Mouse (Mus musculus): ENCODE measurements around the gene Dusp18. TPM values are rescaled to one million over a fixed set of nuclear protein-coding genes. Genes with fewer than 3 reads are reported as not detected.

Dusp18 gene
- polyA plus RNA-seq, 1 experiment from 2014 or later = 30.5 TPM

GRCm38 (mm10) chr11:3878660-3879059 is 16.4 kb upstream of the Dusp18 start:
- Histone ChIP-seq H3K4me1 (ENCODE audit: control insufficient read depth, insufficient read depth, low read depth, low read length) (no peaks in the 10 kb centered on the region), H3K9me3 (ENCODE audit: control insufficient read depth, low read length) (no peaks in the 10 kb centered on the region), H3K27me3 (replicated peaks; ENCODE audit: control insufficient read depth, insufficient read depth, low read length) (no peaks in the 10 kb centered on the region), H3K4me2 (ENCODE audit: low read length) (no peak overlapping the region), H3K9ac (ENCODE audit: low read depth, low read length) (no peak overlapping the region), H3K36me3 (ENCODE audit: control insufficient read depth, insufficient read depth, low read length) (no peaks in the 10 kb centered on the region), H3K4me3 (ENCODE audit: low read length) (no peak overlapping the region), H3K27ac (ENCODE audit: low read depth, low read length) (no peak overlapping the region)
- WGBS = 74% methylated on average over 7 of the region's 7 CpGs
- no peak for ATAC-seq

- ATAC-seq = no peak
- H3K36me3 ChIP-seq (ENCODE audit: control insufficient read depth, insufficient read depth, low read length) = no peaks in the 10 kb centered on the region
- H3K27me3 ChIP-seq (replicated peaks; ENCODE audit: control insufficient read depth, insufficient read depth, low read length) = no peaks in the 10 kb centered on the region
- 41% methylated on average over 2 of the region's 2 CpGs for whole genome bisulfite sequencing
- no peaks in the 10 kb centered on the region for H3K4me1 ChIP-seq (ENCODE audit: control insufficient read depth, insufficient read depth, low read depth, low read length)
- H3K9me3 ChIP-seq (ENCODE audit: control insufficient read depth, low read length) = no peaks in the 10 kb centered on the region
- H3K4me3 ChIP-seq (ENCODE audit: low read length) = no peak overlapping the region
- no peak overlapping the region for H3K9ac ChIP-seq (ENCODE audit: low read depth, low read length)
- H3K27ac ChIP-seq (ENCODE audit: low read depth, low read length) = no peak overlapping the region
- no peak overlapping the region for H3K4me2 ChIP-seq (ENCODE audit: low read length)
These were observed 15.2 kb upstream of the Dusp18 start for GRCm38 (mm10) chr11:3879836-3880235.

GRCm38 (mm10) chr11:3883711-3884110 is 11.3 kb upstream of the Dusp18 start:
- 93% methylated on average over 3 of the region's 3 CpGs for WGBS
- H3K4me2 ChIP-seq (ENCODE audit: low read length) = no peak overlapping the region
- no peaks in the 10 kb centered on the region for H3K36me3 ChIP-seq (ENCODE audit: control insufficient read depth, insufficient read depth, low read length)
- H3K4me1 ChIP-seq (ENCODE audit: control insufficient read depth, insufficient read depth, low read depth, low read length) = no peaks in the 10 kb centered on the region
- no peak overlapping the region for H3K9ac ChIP-seq (ENCODE audit: low read depth, low read length)
- H3K4me3 ChIP-seq (ENCODE audit: low read length) = no peak overlapping the region
- no peaks in the 10 kb centered on the region for H3K9me3 ChIP-seq (ENCODE audit: control insufficient read depth, low read length)
- no peak for ATAC-seq
- H3K27me3 ChIP-seq (replicated peaks; ENCODE audit: control insufficient read depth, insufficient read depth, low read length) = no peaks in the 10 kb centered on the region
- no peak overlapping the region for H3K27ac ChIP-seq (ENCODE audit: low read depth, low read length)

- H3K9ac ChIP-seq (ENCODE audit: low read depth, low read length) = no peak overlapping the region
- H3K4me2 ChIP-seq (ENCODE audit: low read length) = no peak overlapping the region
- WGBS = 70% methylated on average over 5 of the region's 5 CpGs
These were observed 7.7 kb upstream of the Dusp18 start for GRCm38 (mm10) chr11:3887331-3887730.

GRCm38 (mm10) chr11:3893970-3894369 is 1.1 kb upstream of the Dusp18 start:
- 80% methylated on average over 6 of the region's 6 CpGs for WGBS
- no peak overlapping the region for H3K27ac ChIP-seq (ENCODE audit: low read depth, low read length)
- no peak overlapping the region; the same call in 1 of the 2 replicates for H3K4me3 ChIP-seq (ENCODE audit: low read length)

More at GRCm38 (mm10) chr11:3887331-3887730, 7.7 kb upstream of the Dusp18 start:
- no peak overlapping the region for H3K27ac ChIP-seq (ENCODE audit: low read depth, low read length)
- ATAC-seq = no peak
- no peaks in the 10 kb centered on the region for H3K4me1 ChIP-seq (ENCODE audit: control insufficient read depth, insufficient read depth, low read depth, low read length)
- no peaks in the 10 kb centered on the region for H3K9me3 ChIP-seq (ENCODE audit: control insufficient read depth, low read length)
- no peak overlapping the region for H3K4me3 ChIP-seq (ENCODE audit: low read length)
- no peaks in the 10 kb centered on the region for H3K36me3 ChIP-seq (ENCODE audit: control insufficient read depth, insufficient read depth, low read length)
- H3K27me3 ChIP-seq (replicated peaks; ENCODE audit: control insufficient read depth, insufficient read depth, low read length) = no peaks in the 10 kb centered on the region

GRCm38 (mm10) chr11:3895458-3895857 is 418 bp downstream of the Dusp18 start:
- ATAC-seq = no peak
- Histone ChIP-seq H3K4me3 (ENCODE audit: low read length) (peak overlapping the region; percentile 57), H3K4me2 (ENCODE audit: low read length) (peak overlapping the region; percentile 71), H3K9ac (ENCODE audit: low read depth, low read length) (peak overlapping the region; percentile 65), H3K36me3 (ENCODE audit: control insufficient read depth, insufficient read depth, low read length) (peaks cover 6% of the 10 kb centered on the region), H3K9me3 (ENCODE audit: control insufficient read depth, low read length) (no peaks in the 10 kb centered on the region), H3K4me1 (ENCODE audit: control insufficient read depth, insufficient read depth, low read depth, low read length) (peaks cover 6% of the 10 kb centered on the region), H3K27ac (ENCODE audit: low read depth, low read length) (peak overlapping the region; percentile 68), H3K27me3 (replicated peaks; ENCODE audit: control insufficient read depth, insufficient read depth, low read length) (no peaks in the 10 kb centered on the region)
- WGBS = 3% methylated on average over 10 of the region's 10 CpGs

More at GRCm38 (mm10) chr11:3893970-3894369, 1.1 kb upstream of the Dusp18 start:
- Histone ChIP-seq H3K4me2 (ENCODE audit: low read length) (peak overlapping the region; percentile 71), H3K4me1 (ENCODE audit: control insufficient read depth, insufficient read depth, low read depth, low read length) (peaks cover 6% of the 10 kb centered on the region), H3K27me3 (replicated peaks; ENCODE audit: control insufficient read depth, insufficient read depth, low read length) (no peaks in the 10 kb centered on the region), H3K9ac (ENCODE audit: low read depth, low read length) (no peak overlapping the region), H3K36me3 (ENCODE audit: control insufficient read depth, insufficient read depth, low read length) (peaks cover 6% of the 10 kb centered on the region), H3K9me3 (ENCODE audit: control insufficient read depth, low read length) (no peaks in the 10 kb centered on the region)
- ATAC-seq = no peak

- Histone ChIP-seq H3K9ac (ENCODE audit: low read depth, low read length) (no peak overlapping the region), H3K27ac (ENCODE audit: low read depth, low read length) (no peak overlapping the region), H3K4me1 (ENCODE audit: control insufficient read depth, insufficient read depth, low read depth, low read length) (peaks cover 6% of the 10 kb centered on the region), H3K9me3 (ENCODE audit: control insufficient read depth, low read length) (no peaks in the 10 kb centered on the region), H3K4me2 (ENCODE audit: low read length) (no peak overlapping the region; the same call in 1 of the 2 replicates), H3K4me3 (ENCODE audit: low read length) (no peak overlapping the region), H3K27me3 (replicated peaks; ENCODE audit: control insufficient read depth, insufficient read depth, low read length) (no peaks in the 10 kb centered on the region), H3K36me3 (ENCODE audit: control insufficient read depth, insufficient read depth, low read length) (peaks cover 6% of the 10 kb centered on the region)
- ATAC-seq = no peak
- WGBS = 91% methylated on average over 1 of the region's 1 CpGs
These were observed 893 bp downstream of the Dusp18 start for GRCm38 (mm10) chr11:3895933-3896332.

GRCm38 (mm10) chr11:3900296-3900695 is 5.3 kb downstream of the Dusp18 start:
- ATAC-seq = no peak
- H3K4me3 ChIP-seq (ENCODE audit: low read length) = no peak overlapping the region
- no peaks in the 10 kb centered on the region; the same call in 1 of the 2 replicates for H3K4me1 ChIP-seq (ENCODE audit: control insufficient read depth, insufficient read depth, low read depth, low read length)
- WGBS = 89% methylated on average over 6 of the region's 6 CpGs
- H3K9ac ChIP-seq (ENCODE audit: low read depth, low read length) = no peak overlapping the region
- no peak overlapping the region for H3K27ac ChIP-seq (ENCODE audit: low read depth, low read length)
- no peak overlapping the region for H3K4me2 ChIP-seq (ENCODE audit: low read length)
- no peaks in the 10 kb centered on the region for H3K27me3 ChIP-seq (replicated peaks; ENCODE audit: control insufficient read depth, insufficient read depth, low read length)
- peaks cover 6% of the 10 kb centered on the region for H3K36me3 ChIP-seq (ENCODE audit: control insufficient read depth, insufficient read depth, low read length)
- no peaks in the 10 kb centered on the region for H3K9me3 ChIP-seq (ENCODE audit: control insufficient read depth, low read length)

- peaks cover 3% of the 10 kb centered on the region; the same call in 1 of the 2 replicates for H3K36me3 ChIP-seq (ENCODE audit: control insufficient read depth, insufficient read depth, low read length)
- H3K4me3 ChIP-seq (ENCODE audit: low read length) = no peak overlapping the region
- H3K9ac ChIP-seq (ENCODE audit: low read depth, low read length) = no peak overlapping the region
- no peaks in the 10 kb centered on the region for H3K9me3 ChIP-seq (ENCODE audit: control insufficient read depth, low read length)
- H3K27ac ChIP-seq (ENCODE audit: low read depth, low read length) = no peak overlapping the region
- H3K4me2 ChIP-seq (ENCODE audit: low read length) = no peak overlapping the region
- 89% methylated on average over 3 of the region's 3 CpGs for WGBS
- H3K4me1 ChIP-seq (ENCODE audit: control insufficient read depth, insufficient read depth, low read depth, low read length) = no peaks in the 10 kb centered on the region; the same call in 1 of the 2 replicates
- no peak for ATAC-seq
- no peaks in the 10 kb centered on the region for H3K27me3 ChIP-seq (replicated peaks; ENCODE audit: control insufficient read depth, insufficient read depth, low read length)
These were observed 7.5 kb downstream of the Dusp18 start for GRCm38 (mm10) chr11:3902516-3902915.
